Mouse (Mus musculus): Measurements from ENCODE around the gene Tmem200b.

Gene Tmem200b

DNA sequence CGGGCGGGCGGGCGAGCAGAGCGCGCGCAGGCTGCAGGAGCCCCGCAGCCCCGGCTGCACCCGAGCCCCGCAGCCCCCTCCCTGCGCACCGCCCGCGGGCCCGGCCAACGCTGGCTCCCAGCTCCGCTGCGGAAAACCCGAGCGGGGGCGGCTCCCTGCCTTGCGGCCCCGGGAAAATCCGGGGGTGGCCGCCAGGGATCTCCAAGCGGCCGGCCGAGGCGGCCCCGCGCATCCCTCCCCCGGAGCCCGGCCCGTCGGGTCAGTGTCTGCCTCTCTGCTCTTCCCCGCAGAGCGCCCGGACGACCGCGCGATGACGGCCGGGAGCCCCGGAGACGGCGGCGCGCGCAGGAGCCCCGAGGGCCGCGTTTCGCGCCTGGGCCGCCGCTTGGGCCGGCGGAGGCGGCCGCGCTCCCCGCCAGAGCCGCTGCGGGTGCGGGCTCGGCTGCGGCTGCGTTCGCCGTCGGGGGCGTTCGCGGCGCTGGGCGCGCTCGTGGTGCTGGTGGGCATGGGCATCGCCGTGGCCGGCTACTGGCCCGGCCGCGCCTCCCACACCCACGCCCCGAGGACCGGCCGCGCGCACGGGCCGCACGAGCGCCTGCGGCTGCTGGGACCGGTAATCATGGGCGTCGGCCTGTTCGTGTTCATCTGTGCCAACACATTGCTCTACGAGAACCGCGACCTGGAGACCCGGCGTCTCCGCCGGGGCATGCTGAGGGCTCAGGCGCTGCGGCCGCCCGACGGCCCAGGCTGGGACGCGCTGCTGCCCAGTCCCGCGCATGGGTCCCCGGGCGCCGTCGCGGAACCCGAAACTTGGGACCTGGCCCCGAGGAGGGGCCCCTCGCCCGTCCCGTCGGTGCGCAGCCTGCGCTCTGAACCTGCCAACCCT is at the start of gene Tmem200b:
TSS of gene Tmem200b (plus strand) at position 311 of the 886 bp plus-strand sequence.
- no peak for DNase-seq

- DNase-seq = no peak
Observed at GRCm38 (mm10) chr4:131872672-131873292, 48.8 kb upstream of the Tmem200b start.

DNA sequence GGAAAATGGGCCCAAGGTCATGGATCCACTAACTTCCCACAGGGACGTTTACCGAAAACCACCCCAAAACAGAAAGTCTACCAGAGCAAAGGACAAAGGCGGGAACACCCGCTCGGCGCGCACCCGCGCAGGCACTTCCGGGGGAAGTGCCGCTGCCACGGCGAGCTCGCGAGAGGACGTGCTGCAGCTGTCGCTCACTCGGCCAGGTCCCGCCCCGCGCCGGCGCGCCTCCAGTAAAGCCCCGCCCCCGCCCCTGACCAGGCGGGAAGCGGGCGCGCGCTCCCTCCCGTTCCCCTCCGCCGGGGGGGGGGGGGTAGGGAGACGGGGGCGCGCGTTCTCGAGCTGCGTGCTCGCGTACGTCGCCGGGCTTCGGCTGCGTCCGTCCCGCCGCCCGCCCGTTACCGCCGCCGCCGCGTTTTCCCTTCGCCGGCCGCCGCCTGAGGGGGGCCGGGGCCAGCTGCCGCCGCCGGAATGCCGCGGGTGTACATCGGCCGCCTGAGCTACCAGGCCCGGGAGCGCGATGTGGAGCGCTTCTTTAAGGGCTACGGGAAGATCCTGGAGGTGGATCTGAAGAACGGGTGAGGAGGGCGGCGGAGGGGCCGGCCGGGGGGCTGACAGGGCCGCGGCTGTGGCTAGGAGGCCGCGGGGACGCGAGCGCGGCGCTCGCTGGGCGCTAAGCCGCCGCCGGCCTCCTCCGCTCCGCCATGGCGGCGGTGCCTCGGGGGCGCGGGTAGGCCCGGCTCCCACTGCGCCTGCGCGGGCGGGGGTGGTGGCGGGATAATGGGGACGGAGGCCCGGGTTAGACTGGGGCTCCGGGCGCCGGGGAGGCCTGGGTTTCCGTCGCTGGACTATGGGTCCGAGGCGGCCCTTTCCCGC is 48.0 kb upstream of the Tmem200b start, which contains the start of gene Srsf4:
TSS of gene Srsf4 (plus strand) at position 325 of the 876 bp plus-strand sequence.
- peak; percentile 96 to 97 for DNase-seq

- DNase-seq = no peak
Observed at GRCm38 (mm10) chr4:131874169-131874536, 47.4 kb upstream of the Tmem200b start.

- DNase-seq = no peak
Observed at GRCm38 (mm10) chr4:131874567-131874966, 47.0 kb upstream of the Tmem200b start.

DNA sequence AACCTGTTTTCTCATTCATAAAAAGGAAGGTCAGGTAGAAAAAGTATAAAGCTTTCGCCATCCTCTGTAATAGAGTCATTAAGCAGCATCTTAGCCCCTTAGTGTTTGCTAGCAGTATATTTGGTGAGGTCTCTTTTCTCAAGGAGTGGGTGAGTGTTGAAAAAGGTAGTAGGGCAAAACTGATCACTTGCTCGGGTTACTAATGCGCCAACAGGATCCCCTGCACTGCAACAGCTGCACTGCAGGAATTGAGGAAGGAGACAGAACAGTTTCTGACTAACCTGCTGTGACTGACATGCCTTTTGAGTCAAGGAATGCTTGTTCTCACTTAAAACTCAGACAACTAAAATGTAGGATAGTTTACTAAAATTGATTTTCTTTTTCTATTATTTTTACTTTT is 46.3 kb upstream of the Tmem200b start:
- DNase-seq = no peak

GRCm38 (mm10) chr4:131876836-131877235 is 44.7 kb upstream of the Tmem200b start:
- DNase-seq = no peak

GRCm38 (mm10) chr4:131879692-131880091 is 41.9 kb upstream of the Tmem200b start:
- no peak for DNase-seq

- DNase-seq = no peak
Observed at GRCm38 (mm10) chr4:131881306-131881705, 40.3 kb upstream of the Tmem200b start.

GRCm38 (mm10) chr4:131883571-131883970 is 38.0 kb upstream of the Tmem200b start:
- no peak for DNase-seq

GRCm38 (mm10) chr4:131885376-131885775 is 36.2 kb upstream of the Tmem200b start:
- no peak for DNase-seq

GRCm38 (mm10) chr4:131888564-131888963 is 33.0 kb upstream of the Tmem200b start:
- DNase-seq = no peak

GRCm38 (mm10) chr4:131890692-131891091 is 30.9 kb upstream of the Tmem200b start:
- DNase-seq = no peak

DNA sequence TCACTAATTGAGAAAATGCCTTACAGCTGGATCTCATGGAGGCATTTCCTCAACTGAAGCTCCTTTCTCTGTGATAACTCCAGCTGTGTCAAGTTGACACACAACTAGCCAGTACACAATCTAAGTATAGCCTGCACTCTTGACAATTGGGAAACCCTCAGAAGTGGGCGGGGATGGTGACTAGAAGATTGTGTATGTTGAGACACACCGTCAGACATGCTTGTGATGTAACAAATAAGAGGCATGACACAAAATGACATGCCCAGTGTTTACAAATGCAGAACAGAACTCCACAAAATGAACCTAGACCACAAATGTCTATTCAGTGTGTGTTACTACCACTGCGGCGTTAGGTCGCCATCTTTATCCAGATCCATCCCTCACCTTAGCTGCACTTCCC is 24.5 kb upstream of the Tmem200b start:
- no peak for DNase-seq

DNA sequence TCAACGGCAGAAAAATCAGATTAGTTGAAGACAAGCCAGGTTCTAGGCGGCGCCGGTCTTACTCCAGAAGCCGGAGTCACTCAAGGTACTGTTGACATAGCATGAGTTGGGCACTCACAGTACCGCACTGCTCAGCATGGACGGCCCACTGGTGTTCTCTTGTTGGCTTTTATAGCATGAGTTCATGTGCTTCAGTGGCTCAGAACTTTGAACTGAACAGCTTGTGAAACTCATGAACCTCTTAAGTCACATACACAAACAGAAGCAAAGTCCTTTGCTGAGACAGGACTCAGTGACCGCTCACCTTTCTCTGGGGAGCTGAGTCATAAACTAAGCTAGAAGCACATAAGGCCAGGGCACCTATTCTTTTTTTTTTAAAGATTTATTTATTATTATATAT is 23.8 kb upstream of the Tmem200b start:
- DNase-seq = no peak

GRCm38 (mm10) chr4:131898503-131899179 is 22.9 kb upstream of the Tmem200b start:
- DNase-seq = no peak

GRCm38 (mm10) chr4:131899180-131899554 is 22.4 kb upstream of the Tmem200b start:
- peak; percentile 59 to 71 for DNase-seq

DNA sequence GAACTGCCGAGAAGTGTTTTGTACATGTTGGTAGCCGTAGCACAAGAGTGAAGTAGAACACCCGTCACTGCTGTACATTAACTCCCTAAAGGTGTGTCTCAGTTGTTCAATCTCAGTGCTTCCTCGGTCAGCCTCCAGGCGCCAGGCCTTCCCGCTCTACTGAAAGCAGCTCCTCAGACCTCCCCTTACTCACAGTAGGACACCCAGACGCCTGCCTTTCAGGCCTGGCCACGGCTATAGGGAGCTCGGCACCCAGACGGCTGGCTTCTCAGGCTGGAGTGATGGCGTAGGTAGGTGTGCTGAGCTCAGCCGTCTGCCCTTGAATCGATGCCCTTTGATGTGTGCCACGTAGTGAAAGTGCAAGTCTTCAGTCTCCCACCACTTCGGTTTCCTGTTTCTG is 20.5 kb upstream of the Tmem200b start:
- no peak for DNase-seq

- peak; percentile 66 to 71 for DNase-seq
Observed at GRCm38 (mm10) chr4:131904478-131904877, 17.1 kb upstream of the Tmem200b start.

DNA sequence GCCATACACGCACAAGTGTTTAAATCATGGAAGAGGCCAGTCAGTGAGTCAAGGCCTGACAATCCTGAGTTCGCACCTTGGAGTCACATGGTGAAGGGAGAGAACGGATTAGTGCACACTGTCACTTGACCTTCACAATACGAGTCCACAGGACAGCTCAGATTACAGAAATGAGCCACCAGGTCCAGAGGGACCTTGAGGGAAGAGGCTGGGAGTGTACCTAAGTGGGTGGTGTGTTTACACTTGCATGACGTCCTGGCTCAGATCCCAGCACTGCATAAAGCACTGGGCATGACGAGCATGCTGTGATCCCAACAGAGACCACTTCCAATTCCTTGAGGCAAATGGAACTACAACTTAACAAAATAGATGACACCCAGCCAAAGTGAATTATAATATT is 15.1 kb upstream of the Tmem200b start:
- no peak for DNase-seq

- no peak for DNase-seq
Observed at GRCm38 (mm10) chr4:131907912-131908311, 13.7 kb upstream of the Tmem200b start.

DNA sequence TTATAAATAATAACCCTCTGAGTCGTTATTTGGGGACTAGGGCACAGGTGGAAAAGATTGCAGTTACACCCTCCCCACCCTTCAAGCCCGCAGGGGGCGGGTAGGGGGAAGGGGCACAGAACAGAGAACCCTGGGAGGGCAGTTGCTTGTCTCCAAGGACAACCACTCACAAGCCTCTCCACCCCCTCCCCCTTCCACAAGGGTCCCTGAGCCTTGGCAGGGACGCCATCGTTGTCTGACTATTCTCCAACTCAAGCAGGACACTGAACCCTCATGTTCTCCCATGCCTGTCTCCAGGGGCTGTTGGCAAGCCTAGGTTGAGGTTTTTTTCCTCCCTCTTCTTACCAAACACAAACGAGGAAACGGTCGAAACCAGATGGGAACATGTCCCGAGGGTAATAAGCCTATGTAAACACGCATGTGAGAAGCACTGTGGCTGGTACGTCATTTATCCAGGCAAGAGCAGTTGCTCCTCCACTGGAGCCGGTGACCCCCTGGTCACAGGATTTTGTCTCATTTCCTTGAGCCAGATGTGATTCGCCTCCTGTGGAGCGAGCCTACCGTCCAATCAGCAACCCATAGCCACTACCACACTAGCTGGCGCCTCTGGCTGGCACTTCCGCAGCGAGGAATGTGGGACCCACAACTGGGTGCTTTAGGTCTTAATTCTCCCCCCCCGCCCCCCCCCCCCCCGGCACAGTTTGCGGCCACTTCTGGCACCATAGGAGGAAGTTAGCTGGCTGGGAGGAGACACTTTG is 11.2 kb upstream of the Tmem200b start:
- DNase-seq = no peak

Measured in cerebellum, postnatal 14 days (tissue).